Mouse (Mus musculus) G1E (cell line): ENCODE measurements around the gene Ptpn23. TPM values are rescaled to one million over a fixed set of nuclear protein-coding genes. Genes with fewer than 3 reads are reported as not detected.

ENCODE experiments used
- ATAC-seq: 2 replicates; pipeline ENCODE4 v1.8.0; 2016; ENCODE audit warnings: mild to moderate bottlenecking; ENCODE audit not compliant: insufficient number of reproducible peaks, poor library complexity, low FRiP score, severe bottlenecking; ENCODE audit errors: extremely low read depth
- DNase-seq: peaks from one replicate; pipeline ENCODE4 v3.0.0; 2012; ENCODE audit warnings: low spot score
- H3K27me3 ChIP-seq: 2 replicates; pipeline ENCODE4 v1.6.1; 2012; ENCODE audit warnings: mild to moderate bottlenecking, low read length, inconsistent platforms; ENCODE audit not compliant: insufficient read depth
- H3K36me3 ChIP-seq: replicated peaks from 2 replicates; pipeline ENCODE3; 2012; ENCODE audit warnings: mild to moderate bottlenecking, inconsistent platforms
- H3K4me1 ChIP-seq: 2 replicates; pipeline ENCODE4 v1.6.1; 2012; ENCODE audit warnings: low read depth, low read length, inconsistent platforms, mixed read lengths; ENCODE audit not compliant: insufficient read depth
- H3K4me3 ChIP-seq: 2 replicates; pipeline ENCODE4 v1.5.1; 2012; ENCODE audit warnings: low read depth, mild to moderate bottlenecking, inconsistent platforms, low read length, moderate library complexity, mixed read lengths
- H3K9me3 ChIP-seq: replicated peaks from 2 replicates; pipeline ENCODE4 v1.6.1; 2012; ENCODE audit warnings: inconsistent platforms
- CTCF ChIP-seq: IDR thresholded peaks from 2 replicates; pipeline ENCODE4 v1.5.1; 2012; ENCODE audit warnings: low read depth, low read length, inconsistent platforms, mixed read lengths
- GATA1 ChIP-seq: IDR thresholded peaks from 2 replicates; pipeline ENCODE4 v1.6.1; 2012; ENCODE audit warnings: borderline replicate concordance, low read length, inconsistent platforms, mixed read lengths
- GATA2 ChIP-seq: IDR thresholded peaks from 2 replicates; pipeline ENCODE4 v1.6.1; 2012; ENCODE audit warnings: low read depth, low read length, inconsistent platforms, borderline replicate concordance
- POLR2AphosphoS5 ChIP-seq: IDR thresholded peaks from 2 replicates; pipeline ENCODE4 v1.6.1; 2012; ENCODE audit warnings: low read depth, low read length, inconsistent platforms; ENCODE audit not compliant: insufficient replicate concordance
- TAL1 ChIP-seq: conservative IDR thresholded peaks from 2 replicates; pipeline ENCODE4 v1.6.1; 2012; ENCODE audit warnings: low read depth, low read length, inconsistent platforms, mixed read lengths
- polyA plus RNA-seq: library from polyadenylated mRNA; stranded (reverse); fragments of >175 nt; gene quantifications from 2 replicates; pipeline ENCODE4 v1.2.3, GENCODE M21; 2012
- total RNA-seq, 2 experiments: library from RNA; stranded (forward) in 1 of 2; stranded (reverse) in 1 of 2; fragments of 200-1000 nt in 1 of 2; fragments of >200 nt in 1 of 2; fragmentation: Nextera tagmentation in 1 of 2; gene quantifications; 2 replicates each; pipeline ENCODE4 v1.2.3; 2014 to 2017

Ptpn23 gene
- total and polyA plus RNA-seq, 3 experiments: 6.9 to 93.5 (median 58.9) TPM

GRCm38 (mm10) chr9:110375668-110376067, 32.3 kb downstream of the Ptpn23 start:
- peaks cover 97% of the 10 kb centered on the region for H3K36me3 ChIP-seq
- no peak for TF ChIP-seq POLR2AphosphoS5
- TF ChIP-seq GATA2: no peak
- TF ChIP-seq CTCF: no peak
- no peak for TF ChIP-seq TAL1
- no peak for TF ChIP-seq GATA1
- ATAC-seq (no peak), DNase-seq (no peak)
- H3K9me3 ChIP-seq: no peaks in the 10 kb centered on the region
- H3K4me3 ChIP-seq: no peak overlapping the region
- no peaks in the 10 kb centered on the region for H3K27me3 ChIP-seq
- H3K4me1 ChIP-seq: 0 out of 2 replicates have a peak, but pooled peaks cover 3% of the 10 kb centered on the region

- peaks cover 97% of the 10 kb centered on the region for H3K36me3 ChIP-seq
- TF ChIP-seq TAL1 (no peak), POLR2AphosphoS5 (no peak), CTCF (no peak), GATA2 (no peak), GATA1 (no peak)
These were observed 34.1 kb downstream of the Ptpn23 start for GRCm38 (mm10) chr9:110373871-110374270.

GRCm38 (mm10) chr9:110369860-110370259, 38.2 kb downstream of the Ptpn23 start:
- TF ChIP-seq POLR2AphosphoS5 (no peak), CTCF (no peak), GATA1 (no peak), GATA2 (no peak), TAL1 (no peak)
- Histone ChIP-seq H3K4me1 (no peaks in the 10 kb centered on the region), H3K36me3 (peaks cover 93% of the 10 kb centered on the region), H3K9me3 (no peaks in the 10 kb centered on the region), H3K27me3 (no peaks in the 10 kb centered on the region), H3K4me3 (no peak overlapping the region)
- no peak for DNase-seq
- ATAC-seq: no peak

More at GRCm38 (mm10) chr9:110373871-110374270, 34.1 kb downstream of the Ptpn23 start:
- H3K9me3 ChIP-seq: no peaks in the 10 kb centered on the region
- H3K4me1 ChIP-seq: no peaks in the 10 kb centered on the region
- ATAC-seq (no peak), DNase-seq (no peak)
- no peaks in the 10 kb centered on the region for H3K27me3 ChIP-seq
- H3K4me3 ChIP-seq: no peak overlapping the region

GRCm38 (mm10) chr9:110366746-110367145, 41.3 kb downstream of the Ptpn23 start:
- Histone ChIP-seq H3K4me3 (no peak overlapping the region), H3K4me1 (no peaks in the 10 kb centered on the region), H3K9me3 (no peaks in the 10 kb centered on the region), H3K27me3 (no peaks in the 10 kb centered on the region), H3K36me3 (peaks cover 90% of the 10 kb centered on the region)
- no peak for DNase-seq
- ATAC-seq: no peak
- TF ChIP-seq POLR2AphosphoS5 (no peak), CTCF (no peak)

GRCm38 (mm10) chr9:110362337-110362736, 45.7 kb downstream of the Ptpn23 start:
- Histone ChIP-seq H3K4me1 (peaks cover 4% of the 10 kb centered on the region; the same call in 1 of the 2 replicates), H3K4me3 (no peak overlapping the region), H3K36me3 (peaks cover 72% of the 10 kb centered on the region), H3K27me3 (no peaks in the 10 kb centered on the region), H3K9me3 (no peaks in the 10 kb centered on the region)
- ATAC-seq (no peak), DNase-seq (no peak)
- TF ChIP-seq CTCF: no peak
- TF ChIP-seq GATA2: no peak
- no peak for TF ChIP-seq GATA1
- TF ChIP-seq TAL1: no peak
- no peak for TF ChIP-seq POLR2AphosphoS5

GRCm38 (mm10) chr9:110361299-110361698, 46.7 kb downstream of the Ptpn23 start:
- Histone ChIP-seq H3K4me3 (no peak overlapping the region), H3K9me3 (no peaks in the 10 kb centered on the region), H3K4me1 (peaks cover 4% of the 10 kb centered on the region; the same call in 1 of the 2 replicates), H3K36me3 (peaks cover 70% of the 10 kb centered on the region), H3K27me3 (no peaks in the 10 kb centered on the region)
- TF ChIP-seq GATA1: no peak
- ATAC-seq (no peak), DNase-seq (no peak)

GRCm38 (mm10) chr9:110358341-110358740, 49.7 kb downstream of the Ptpn23 start:
- ATAC-seq: no peak
- H3K4me1 ChIP-seq: peaks cover 4% of the 10 kb centered on the region; the same call in 1 of the 2 replicates
- peaks cover 69% of the 10 kb centered on the region for H3K36me3 ChIP-seq
- H3K9me3 ChIP-seq: no peaks in the 10 kb centered on the region
- H3K27me3 ChIP-seq: no peaks in the 10 kb centered on the region
- no peak overlapping the region for H3K4me3 ChIP-seq
- TF ChIP-seq GATA2: no peak
- TF ChIP-seq TAL1: no peak
- no peak for DNase-seq
